In the genomic region with DNA sequence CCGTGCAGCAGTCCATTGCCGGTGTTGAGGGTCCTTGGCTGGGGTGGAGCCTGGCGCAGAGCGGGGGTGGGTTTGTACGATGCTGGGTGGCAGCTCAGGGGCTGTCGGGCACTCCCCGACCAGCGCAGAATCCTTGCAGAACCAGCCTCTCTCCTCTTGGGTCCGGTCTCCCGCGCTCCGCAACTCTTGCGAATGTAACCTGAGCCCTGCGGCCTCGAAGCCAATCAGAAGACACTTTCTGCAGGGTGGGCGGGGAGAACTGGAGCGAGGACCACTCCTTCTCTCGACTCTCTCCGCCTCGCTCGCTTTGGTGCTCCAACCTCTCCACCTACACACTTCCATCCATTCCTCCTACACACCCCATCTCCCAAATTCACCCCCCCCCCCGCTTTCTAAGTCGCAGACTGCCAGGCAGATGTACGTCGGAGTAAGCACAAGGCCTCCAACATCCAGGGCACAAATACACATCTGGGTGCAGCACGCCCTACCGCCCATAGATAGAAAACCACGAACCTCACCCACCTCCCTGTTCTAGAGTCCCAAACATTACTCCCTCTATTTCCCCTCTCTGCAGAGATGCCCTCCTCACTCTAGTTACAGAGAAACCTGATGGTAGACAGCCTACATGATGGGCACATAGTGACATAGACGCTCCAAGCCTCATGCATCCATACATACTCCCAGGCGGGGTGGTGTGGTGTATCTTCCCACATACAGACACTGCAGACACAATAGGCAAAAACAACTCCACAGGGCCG, we compare ENCODE assay signal across 8 mouse cellular contexts. TPM values are rescaled to one million over a fixed set of nuclear protein-coding genes. Genes with fewer than 3 reads are reported as not detected.
A peak's percentile ranks its signal among the peaks of the same experiment; 100 is the strongest.
DNase-seq lines count a peak whose midpoint lies in the region; ATAC-seq and TF ChIP-seq lines count a peak whose summit lies in the region.

A gene (minus strand): TSS at position 369 of the 758 bp plus-strand sequence.

- peak; percentile 84 for DNase-seq in G1E (ENCODE audit: low spot score)
- peak; percentile 9 for DNase-seq in c-Kit-negative CD71-positive TER-119-positive erythroid progenitor cells, embryonic 14.5 days (ENCODE audit: low read depth, low spot score)
- DNase-seq in frontal cortex, postnatal 10 days (ENCODE audit: low spot score in 2 of 2), result peak; percentile 81 to 82
- DNase-seq in layer of hippocampus, postnatal 25 days (ENCODE audit: extremely low spot score in 1 of 2, low spot score in 1 of 2), result peak; percentile 69 to 70
- DNase-seq in lung, postnatal 10 days, result peak; percentile 90
- peak; percentile 80 for DNase-seq in retina, embryonic 14.5 days (ENCODE audit: low spot score)
- DNase-seq in urinary bladder, adult 2 months (ENCODE audit: low spot score), result peak; percentile 56

- peak within 1 kb of the TSS; percentile 80 for H3K4me3 ChIP-seq in G1E (ENCODE audit: low read depth, low read length)
- H3K4me3 ChIP-seq in hindbrain, embryonic 12.5 days, result peak within 1 kb of the TSS; percentile 38

- H3K27ac ChIP-seq in hindbrain, embryonic 12.5 days, result no peak within 1 kb of the TSS

- H3K4me2 ChIP-seq in hindbrain, embryonic 12.5 days (replicated peaks), result peak within 1 kb of the TSS; percentile 83

- WGBS in hindbrain, embryonic 12.5 days, result 5% methylated on average over 31 of the region's 31 CpGs

- peaks cover 91% of the 10 kb centered on the region for H3K4me1 ChIP-seq in G1E (ENCODE audit: insufficient read depth, low read depth, low read length)
- H3K4me1 ChIP-seq in hindbrain, embryonic 12.5 days, result peaks cover 23% of the 10 kb centered on the region

- H3K36me3 ChIP-seq in G1E (replicated peaks), result peaks cover 28% of the 10 kb centered on the region
- H3K36me3 ChIP-seq in hindbrain, embryonic 12.5 days, result no peaks in the 10 kb centered on the region

- H3K27me3 ChIP-seq in G1E (ENCODE audit: insufficient read depth, low read length), result no peaks in the 10 kb centered on the region
- peaks cover 78% of the 10 kb centered on the region for H3K27me3 ChIP-seq in hindbrain, embryonic 12.5 days

- peak within 1 kb of the TSS; percentile 38 for H3K9ac ChIP-seq in hindbrain, embryonic 12.5 days

- H3K9me3 ChIP-seq in G1E (replicated peaks), result no peaks in the 10 kb centered on the region
- no peaks in the 10 kb centered on the region for H3K9me3 ChIP-seq in hindbrain, embryonic 12.5 days (replicated peaks)

- peak; percentile 55 for ATAC-seq in G1E (ENCODE audit: extremely low read depth, insufficient number of reproducible peaks, low FRiP score, poor library complexity, severe bottlenecking)
- ATAC-seq in hindbrain, embryonic 12.5 days (ENCODE audit: low FRiP score), result peak; percentile 93

- TF ChIP-seq CTCF in G1E (IDR thresholded peaks at IDR 0.05; ENCODE audit: low read depth, low read length), result no peak

RNA-seq across cellular contexts. Expression of the gene that starts here (rescaled TPM):
- total RNA-seq in G1E (2014; fragmentation: Nextera tagmentation) (444 and 474 TPM in 2 replicates), G1E (2017) (136 and 149 TPM in 2 replicates)
- polyA plus RNA-seq in G1E (2012), result 2,434 and 2,443 TPM in 2 replicates
- 15.4 and 15.5 TPM in 2 replicates for polyA plus RNA-seq in hindbrain, embryonic 12.5 days (2016; fragmentation: Nextera tagmentation; extraction: Ambion mirVana)
- total RNA-seq in layer of hippocampus, postnatal 25 days (2021), result 1,000 to 10,000 TPM; 1,702 to 1,721 TPM
- 1.8 and 1.9 TPM in 2 replicates for polyA plus RNA-seq in urinary bladder, adult 2 months (2012; rRNA removed)

Comparison
In these comparisons a context has a peak if more than half of its experiments do, and no peak if none do; other contexts are left out.
1. RNA of the gene that starts here (polyA plus RNA-seq): 2,434 to 2,443 TPM in G1E; 15.4 to 15.5 TPM in hindbrain, embryonic 12.5 days and 1.8 to 1.9 TPM in urinary bladder, adult 2 months; every median in the first group is over 100 times any median in the second.
2. DNase-seq: peak in every context shown above with its lines; median percentile 90 in lung, postnatal 10 days; 84 in G1E; 82 in frontal cortex, postnatal 10 days; 80 in retina, embryonic 14.5 days; 70 in layer of hippocampus, postnatal 25 days; 56 in urinary bladder, adult 2 months; 9 in c-Kit-negative CD71-positive TER-119-positive erythroid progenitor cells, embryonic 14.5 days.